Mouse (Mus musculus) neural tube, embryonic 14.5 days (tissue): ENCODE results near the gene Ppp2r1b. TPM values are rescaled to one million over a fixed set of nuclear protein-coding genes. Genes with fewer than 3 reads are reported as not detected.

ENCODE experiments used
- ATAC-seq: fragments of 200-750 bp; cut with Nextera tagmentation; 2 replicates; pipeline ENCODE4 v1.8.0; 2017; ENCODE audit warnings: low read depth, mild to moderate bottlenecking, moderate TSS enrichment, moderate library complexity
- H3K27ac ChIP-seq: fragments of 300-500 bp; sonication (generic); 2 replicates; pipeline ENCODE4 v1.5.1; 2014; ENCODE audit warnings: low read depth, mild to moderate bottlenecking, control low read depth, low read length, moderate library complexity, mixed read lengths
- H3K27me3 ChIP-seq: fragments of 300-500 bp; sonication (generic); 2 replicates; pipeline ENCODE4 v1.6.1; 2014; ENCODE audit warnings: low read length; ENCODE audit not compliant: control insufficient read depth, insufficient read depth
- H3K36me3 ChIP-seq: fragments of 300-500 bp; sonication (generic); 2 replicates; pipeline ENCODE4 v1.6.1; 2014; ENCODE audit warnings: low read length, mixed read lengths; ENCODE audit not compliant: control insufficient read depth, insufficient read depth
- H3K4me1 ChIP-seq: fragments of 300-500 bp; sonication (generic); 2 replicates; pipeline ENCODE4 v1.6.1; 2014; ENCODE audit warnings: low read length; ENCODE audit not compliant: control insufficient read depth, insufficient read depth
- H3K4me2 ChIP-seq: fragments of 300-500 bp; sonication (generic); 2 replicates; pipeline ENCODE4 v1.6.1; 2014; ENCODE audit warnings: mild to moderate bottlenecking, low read depth, low read length, control low read depth
- H3K4me3 ChIP-seq: fragments of 300-500 bp; sonication (generic); 2 replicates; pipeline ENCODE4 v1.5.1; 2014; ENCODE audit warnings: low read depth, low read length, control low read depth, mixed read lengths
- H3K9ac ChIP-seq: fragments of 300-500 bp; sonication (generic); replicated peaks from 2 replicates; pipeline ENCODE4 v1.6.1; 2014; ENCODE audit warnings: low read depth, mild to moderate bottlenecking, control low read depth, low read length, mixed read lengths
- H3K9me3 ChIP-seq: fragments of 300-500 bp; sonication (generic); 2 replicates; pipeline ENCODE4 v1.6.1; 2016; ENCODE audit warnings: low read length; ENCODE audit not compliant: control insufficient read depth
- WGBS: fragments of 180-500 bp; shearing (Covaris S2); extraction: QIAGEN DNeasy Blood & Tissue Kit; methylation state at CpG from one replicate; pipeline ENCODE4 v1.1.7; 2014; 5-methylcytosine and 5-hydroxymethylcytosine counted together
- polyA plus RNA-seq: library from polyadenylated mRNA; unstranded; fragments of >200 nt; fragmentation: Nextera tagmentation; extraction: Ambion mirVana; gene quantifications from 2 replicates; pipeline ENCODE4 v1.2.1, GENCODE M21; 2014

Ppp2r1b gene
- 44.1 and 53.8 TPM in 2 replicates for polyA plus RNA-seq

DNA sequence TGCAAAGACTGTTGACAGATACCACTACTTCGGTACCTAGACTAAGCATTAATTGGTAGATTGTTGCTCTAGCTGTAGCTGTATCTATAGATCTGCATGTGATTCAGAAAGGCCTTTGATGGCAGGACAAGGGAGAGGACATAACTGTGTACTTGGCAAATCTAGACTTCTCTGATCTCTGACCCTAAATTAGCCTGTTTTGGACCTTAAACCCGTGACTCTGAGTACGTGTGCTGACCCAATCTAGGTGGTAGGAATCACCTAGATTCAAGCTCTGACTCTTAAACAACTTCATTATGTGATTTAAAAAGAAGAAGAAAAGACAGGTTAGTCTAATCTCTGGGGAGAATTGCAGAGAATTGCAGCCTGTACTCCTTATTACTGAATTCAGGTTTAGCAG lies at the start of gene Ppp2r1b:
Gene Ppp2r1b, plus strand, starts transcription at position 221 of the 400 bp plus-strand sequence.
- Histone ChIP-seq H3K4me3 (no peak within 1 kb of the TSS), H3K27me3 (no peaks in the 10 kb centered on the region), H3K36me3 (peaks cover 6% of the 10 kb centered on the region; the same call in 1 of the 2 replicates), H3K9ac (no peak within 1 kb of the TSS), H3K4me2 (no peak within 1 kb of the TSS), H3K4me1 (no peaks in the 10 kb centered on the region), H3K27ac (no peak within 1 kb of the TSS), H3K9me3 (no peaks in the 10 kb centered on the region)
- WGBS: 92% methylated on average over 3 of the region's 3 CpGs
- no peak for ATAC-seq

DNA sequence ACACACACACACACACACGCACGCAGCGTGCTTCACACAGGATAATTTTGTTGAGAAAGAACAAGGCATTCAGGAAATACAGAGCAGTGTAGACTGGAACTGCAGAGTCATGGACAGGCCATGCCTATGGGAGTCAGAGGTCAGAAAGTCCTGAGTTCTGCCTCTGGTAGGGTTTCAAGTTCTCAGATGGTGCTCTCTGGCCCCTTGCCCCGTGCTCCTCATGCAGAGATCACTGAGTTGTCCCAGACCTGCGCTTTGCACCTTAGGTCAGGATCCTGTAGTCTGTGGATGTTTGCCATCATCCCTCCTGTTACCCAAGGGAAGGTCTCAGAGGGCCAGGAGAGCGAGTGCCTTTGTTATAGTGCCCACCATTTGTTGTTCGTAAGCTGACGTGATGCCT lies 48.3 kb upstream of the Ppp2r1b start:
- H3K9ac ChIP-seq: no peak overlapping the region
- no peak overlapping the region for H3K4me2 ChIP-seq
- no peaks in the 10 kb centered on the region for H3K4me1 ChIP-seq
- H3K36me3 ChIP-seq: peaks cover 25% of the 10 kb centered on the region
- 92% methylated on average over 8 of the region's 8 CpGs for WGBS
- no peak overlapping the region for H3K27ac ChIP-seq
- H3K9me3 ChIP-seq: no peaks in the 10 kb centered on the region
- H3K4me3 ChIP-seq: no peak overlapping the region
- no peaks in the 10 kb centered on the region for H3K27me3 ChIP-seq
- ATAC-seq: no peak

DNA sequence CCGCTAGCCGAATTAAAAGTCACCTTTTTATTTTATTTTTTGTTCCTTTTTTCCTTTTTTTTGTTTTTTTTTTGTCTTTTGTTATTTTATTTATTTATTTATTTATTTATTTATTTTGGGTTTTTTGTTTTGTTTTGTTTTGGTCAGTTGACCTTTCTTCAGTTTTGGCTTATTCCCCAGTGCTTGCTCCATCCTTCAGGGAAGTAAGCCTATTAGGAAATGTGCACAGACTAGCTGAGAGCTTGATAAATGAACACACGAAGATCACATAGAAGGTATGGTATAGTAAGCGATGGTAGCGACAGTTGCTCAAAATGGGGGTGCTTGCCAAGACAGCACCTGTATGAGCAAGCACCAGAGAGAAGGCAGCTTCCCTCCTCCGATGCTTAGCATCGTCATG lies 47.5 kb upstream of the Ppp2r1b start:
- Histone ChIP-seq H3K9ac (no peak overlapping the region), H3K36me3 (peaks cover 22% of the 10 kb centered on the region), H3K9me3 (no peaks in the 10 kb centered on the region), H3K4me3 (no peak overlapping the region), H3K4me2 (no peak overlapping the region), H3K4me1 (no peaks in the 10 kb centered on the region), H3K27ac (no peak overlapping the region), H3K27me3 (no peaks in the 10 kb centered on the region)
- no peak for ATAC-seq
- 94% methylated on average over 7 of the region's 7 CpGs for WGBS

DNA sequence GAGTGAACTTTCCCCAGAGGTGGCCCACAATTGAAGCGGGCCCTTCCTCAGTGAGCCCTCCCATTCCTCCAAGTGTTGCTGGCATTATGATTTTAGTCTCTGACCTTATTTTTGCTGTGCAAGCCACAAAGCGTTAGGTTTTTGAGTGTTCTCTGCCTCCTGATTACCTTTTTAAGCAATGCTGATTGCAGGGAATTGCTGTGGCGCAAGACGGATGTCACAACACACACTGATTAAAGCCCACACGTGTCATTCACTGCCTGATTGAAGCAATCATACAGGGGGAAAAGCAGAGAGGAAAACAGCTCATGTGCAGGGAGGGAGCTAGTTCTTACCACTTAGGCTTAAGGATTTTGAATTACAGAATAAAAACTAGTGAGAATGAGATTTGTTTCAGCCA lies 46.7 kb upstream of the Ppp2r1b start:
- no peak for ATAC-seq
- H3K9me3 ChIP-seq: no peaks in the 10 kb centered on the region
- H3K9ac ChIP-seq: no peak overlapping the region
- H3K27ac ChIP-seq: no peak overlapping the region
- H3K36me3 ChIP-seq: peaks cover 18% of the 10 kb centered on the region
- H3K27me3 ChIP-seq: no peaks in the 10 kb centered on the region
- no peak overlapping the region for H3K4me2 ChIP-seq
- H3K4me3 ChIP-seq: no peak overlapping the region
- no peaks in the 10 kb centered on the region for H3K4me1 ChIP-seq
- 86% methylated on average over 5 of the region's 5 CpGs for WGBS

DNA sequence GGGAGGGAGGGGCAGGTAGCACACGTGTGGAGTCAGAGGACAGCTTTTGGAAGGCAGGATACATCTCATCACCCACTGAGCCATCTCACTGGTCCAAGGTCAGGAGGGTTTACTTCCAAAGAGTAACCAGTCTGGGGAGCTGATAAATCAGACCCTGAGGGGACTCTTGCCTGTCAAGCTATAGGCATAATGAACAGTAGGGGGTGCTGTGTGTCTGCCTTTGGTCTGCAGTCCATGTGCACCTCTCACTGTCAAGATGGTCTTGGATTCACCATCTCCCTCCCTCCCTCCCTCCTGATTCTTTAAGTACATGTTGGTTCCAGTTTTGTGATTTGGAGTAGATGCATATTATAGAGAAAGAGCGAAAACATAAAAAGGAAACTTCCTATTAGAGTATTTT lies 44.1 kb upstream of the Ppp2r1b start:
- Histone ChIP-seq H3K9ac (no peak overlapping the region), H3K4me3 (no peak overlapping the region), H3K4me2 (no peak overlapping the region), H3K4me1 (no peaks in the 10 kb centered on the region), H3K27ac (no peak overlapping the region), H3K36me3 (peaks cover 17% of the 10 kb centered on the region), H3K9me3 (no peaks in the 10 kb centered on the region), H3K27me3 (no peaks in the 10 kb centered on the region)
- no peak for ATAC-seq
- WGBS: 58% methylated on average over 2 of the region's 2 CpGs

DNA sequence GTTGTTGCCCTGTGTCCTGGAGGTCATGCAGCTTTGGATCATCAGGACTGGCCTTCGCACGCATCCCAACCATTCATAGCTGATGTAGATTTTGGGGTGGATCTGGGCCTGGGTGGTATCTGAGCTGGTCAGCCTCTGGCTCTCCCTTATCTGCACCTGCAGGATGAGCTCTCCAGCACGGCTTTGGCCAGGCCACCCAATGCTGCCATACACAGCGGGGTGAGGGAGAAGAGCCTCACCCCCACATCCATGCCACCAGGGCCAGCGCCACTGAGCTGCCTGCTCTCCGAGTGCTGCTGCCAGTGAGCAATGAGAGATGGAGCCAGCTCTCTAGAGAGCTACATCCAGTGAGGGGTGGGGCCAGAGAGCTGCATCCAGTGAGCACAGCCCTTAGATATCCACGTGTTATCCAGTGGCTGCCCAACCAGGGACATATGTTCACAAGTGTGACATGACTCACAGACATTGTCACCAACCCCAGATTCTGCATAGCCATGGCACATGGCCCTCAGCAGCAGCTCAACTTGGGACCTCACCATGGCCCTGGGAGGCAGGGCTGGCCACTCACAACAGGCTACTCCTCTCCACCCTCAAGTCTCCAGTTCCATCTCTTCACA lies 41.9 kb upstream of the Ppp2r1b start:
- 87% methylated on average over 7 of the region's 7 CpGs for WGBS
- peaks cover 33% of the 10 kb centered on the region for H3K36me3 ChIP-seq
- ATAC-seq: no peak

DNA sequence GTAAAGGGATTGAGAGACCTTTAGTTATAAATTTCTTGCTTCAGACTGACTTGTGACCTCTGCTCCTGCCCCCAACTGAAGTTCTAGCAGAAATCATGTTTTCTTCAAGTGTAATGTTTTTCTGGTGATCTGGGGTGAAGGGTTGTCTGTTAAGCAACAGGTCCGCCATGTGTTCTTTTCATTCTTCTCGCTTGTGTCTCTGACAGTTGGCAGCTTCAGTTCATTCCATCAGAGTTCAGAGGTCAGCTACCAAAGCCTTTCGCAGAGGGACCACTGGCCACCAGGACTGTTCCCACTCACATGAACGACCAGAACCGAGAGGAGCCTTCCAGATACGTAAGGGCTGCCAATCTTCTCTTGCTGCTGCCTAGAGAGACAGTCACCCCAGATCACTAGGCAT lies 36.6 kb upstream of the Ppp2r1b start:
- Histone ChIP-seq H3K36me3 (peaks cover 34% of the 10 kb centered on the region), H3K4me2 (no peak overlapping the region)
- 93% methylated on average over 6 of the region's 6 CpGs for WGBS

More for the DNA sequence above, 41.9 kb upstream of the Ppp2r1b start:
- H3K27ac ChIP-seq: no peak overlapping the region
- no peak overlapping the region for H3K9ac ChIP-seq
- no peaks in the 10 kb centered on the region for H3K27me3 ChIP-seq
- no peaks in the 10 kb centered on the region for H3K4me1 ChIP-seq
- H3K9me3 ChIP-seq: no peaks in the 10 kb centered on the region
- no peak overlapping the region for H3K4me3 ChIP-seq
- no peak overlapping the region for H3K4me2 ChIP-seq

DNA sequence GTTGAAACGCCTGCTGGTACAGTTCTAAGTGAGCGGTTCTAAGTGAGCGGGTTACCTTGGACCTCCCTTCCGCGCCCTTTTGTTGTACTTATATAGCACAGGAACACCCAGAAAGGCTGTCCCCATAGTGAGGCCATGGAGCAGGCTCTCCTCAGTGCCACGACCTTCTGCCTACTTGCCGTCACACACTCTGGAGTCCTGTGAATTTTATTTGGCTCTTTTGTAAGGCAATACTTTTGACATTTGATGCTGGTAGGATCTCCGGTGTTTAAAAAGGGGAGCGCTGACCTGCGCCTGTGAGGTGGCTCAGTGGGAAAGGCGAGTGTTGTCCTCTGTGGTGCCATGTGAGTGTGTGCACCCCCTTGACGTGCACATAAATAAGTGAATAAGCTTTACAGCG lies 36.0 kb upstream of the Ppp2r1b start:
- Histone ChIP-seq H3K4me1 (no peaks in the 10 kb centered on the region), H3K4me3 (no peak overlapping the region), H3K27ac (no peak overlapping the region), H3K4me2 (no peak overlapping the region), H3K27me3 (no peaks in the 10 kb centered on the region), H3K9me3 (no peaks in the 10 kb centered on the region), H3K9ac (no peak overlapping the region), H3K36me3 (peaks cover 34% of the 10 kb centered on the region)
- 92% methylated on average over 13 of the region's 13 CpGs for WGBS
- ATAC-seq: no peak

More for the DNA sequence above, 36.6 kb upstream of the Ppp2r1b start:
- H3K27ac ChIP-seq: no peak overlapping the region
- H3K9ac ChIP-seq: no peak overlapping the region
- H3K9me3 ChIP-seq: no peaks in the 10 kb centered on the region
- no peaks in the 10 kb centered on the region for H3K27me3 ChIP-seq
- H3K4me1 ChIP-seq: no peaks in the 10 kb centered on the region
- no peak for ATAC-seq
- H3K4me3 ChIP-seq: no peak overlapping the region

DNA sequence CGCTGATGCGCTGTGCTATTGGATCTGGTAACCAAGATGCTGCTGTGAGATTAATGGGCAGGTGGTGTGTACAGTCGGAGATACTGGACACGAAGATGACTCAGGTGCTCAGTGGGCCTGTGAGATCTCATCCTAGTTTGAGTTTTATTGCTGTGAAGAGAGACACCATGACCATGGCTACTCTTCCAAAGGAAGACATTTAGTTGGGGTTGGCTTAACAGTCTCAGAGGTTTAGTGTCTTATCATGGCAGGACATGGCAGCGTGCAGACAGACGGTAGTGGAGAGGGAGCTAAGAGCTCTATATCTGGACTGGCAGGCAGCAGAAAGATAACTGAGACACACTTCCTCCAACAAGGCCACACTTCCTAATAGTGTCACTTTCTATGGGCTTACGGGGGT lies 33.9 kb upstream of the Ppp2r1b start:
- H3K4me1 ChIP-seq: no peaks in the 10 kb centered on the region
- ATAC-seq: no peak
- H3K36me3 ChIP-seq: peaks cover 29% of the 10 kb centered on the region
- H3K27me3 ChIP-seq: no peaks in the 10 kb centered on the region
- no peak overlapping the region for H3K9ac ChIP-seq
- no peak overlapping the region for H3K4me3 ChIP-seq
- 96% methylated on average over 7 of the region's 7 CpGs for whole genome bisulfite sequencing
- H3K27ac ChIP-seq: no peak overlapping the region
- no peak overlapping the region for H3K4me2 ChIP-seq
- no peaks in the 10 kb centered on the region for H3K9me3 ChIP-seq
